Mouse (Mus musculus): ENCODE results near the gene Pgd. TPM values are rescaled to one million over a fixed set of nuclear protein-coding genes. Genes with fewer than 3 reads are reported as not detected.
"Not testable (repeated sequence)": the region's sequence is repeated elsewhere in the genome, so short reads cannot be mapped to it uniquely, and the experiment has no call there.

Pgd gene
- polyA plus RNA-seq, 1 experiment from 2014 or later: 91.1 TPM

DNA sequence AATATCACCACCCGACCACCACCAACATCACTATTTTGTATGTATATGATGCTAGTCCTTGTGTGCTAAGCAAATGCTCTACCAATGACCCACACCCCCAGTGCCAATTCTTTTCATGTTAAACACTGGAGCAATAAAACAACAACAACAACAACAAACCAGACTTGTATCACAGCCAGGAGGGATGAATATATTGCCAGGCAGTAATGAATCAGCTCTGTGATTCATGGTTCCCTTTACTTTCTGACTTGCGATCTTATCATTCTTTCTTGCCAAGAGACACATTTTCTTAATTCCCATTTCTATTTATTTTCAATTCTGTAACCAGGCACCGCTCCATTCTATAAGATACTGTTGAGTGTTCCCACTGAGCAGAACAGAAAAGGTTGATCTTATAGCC, 65.1 kb downstream of the Pgd start:
- H3K9me3 ChIP-seq (replicated peaks): no peaks in the 10 kb centered on the region
- no peaks in the 10 kb centered on the region for H3K27me3 ChIP-seq (replicated peaks)
- H3K36me3 ChIP-seq: peaks cover 6% of the 10 kb centered on the region
- peaks cover 27% of the 10 kb centered on the region for H3K4me1 ChIP-seq (replicated peaks)
- no peak overlapping the region for H3K27ac ChIP-seq (ENCODE audit: poor library complexity, severe bottlenecking)
- no peak overlapping the region for H3K4me3 ChIP-seq
- WGBS: 87% methylated on average over 3 of the region's 3 CpGs
- H3K9ac ChIP-seq: no peak overlapping the region
- ATAC-seq (ENCODE audit: insufficient number of reproducible peaks, low FRiP score): no peak
- no peak overlapping the region for H3K4me2 ChIP-seq

DNA sequence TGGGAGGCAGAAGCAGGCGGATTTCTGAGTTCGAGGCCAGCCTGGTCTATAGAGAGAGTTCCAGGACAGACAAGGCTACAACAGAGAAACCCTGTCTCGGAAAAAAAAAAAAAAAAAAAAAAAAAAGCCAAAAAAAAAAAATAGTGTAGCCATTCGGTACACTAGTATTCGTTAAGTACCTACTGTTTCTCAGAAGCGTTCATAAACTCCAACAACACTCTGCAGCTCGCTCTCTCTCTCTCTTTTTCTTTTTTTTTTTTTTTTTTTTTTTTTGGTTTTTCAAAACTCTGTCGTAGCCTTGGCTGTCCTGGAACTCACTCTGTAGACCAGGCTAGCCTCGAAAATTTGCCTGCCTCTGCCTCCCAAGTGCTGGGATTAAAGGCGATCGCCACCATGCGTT, 66.1 kb downstream of the Pgd start:
- peak overlapping the region; percentile 88; the same call in 1 of the 2 replicates for H3K4me2 ChIP-seq
- not testable (repeated sequence) for H3K9me3 ChIP-seq (replicated peaks); H3K27ac ChIP-seq (ENCODE audit: poor library complexity, severe bottlenecking); H3K9ac ChIP-seq; H3K4me3 ChIP-seq; H3K36me3 ChIP-seq; H3K27me3 ChIP-seq (replicated peaks); ATAC-seq (ENCODE audit: insufficient number of reproducible peaks, low FRiP score)
- 85% methylated on average over 12 of the region's 12 CpGs for WGBS
- H3K4me1 ChIP-seq (replicated peaks): peaks cover 27% of the 10 kb centered on the region

Other genes starting within 250 kb of the Pgd start
- gene Pex14, start 66.9 kb downstream of the Pgd start, polyA plus RNA-seq (2016; fragmentation: Nextera tagmentation; extraction: Ambion mirVana): 44.1 and 44.3 TPM in 2 replicates
- gene Dffa, start 62.6 kb downstream of the Pgd start, polyA plus RNA-seq (2016; fragmentation: Nextera tagmentation; extraction: Ambion mirVana): 37.8 and 39.9 TPM in 2 replicates
- not detected in 2 replicates for gene Cort, start 40.0 kb downstream of the Pgd start, polyA plus RNA-seq (2016; fragmentation: Nextera tagmentation; extraction: Ambion mirVana)
- 26.9 and 27.9 TPM in 2 replicates for gene Cenps, start 29.1 kb downstream of the Pgd start, polyA plus RNA-seq (2016; fragmentation: Nextera tagmentation; extraction: Ambion mirVana)
- 60.1 and 62.9 TPM in 2 replicates for gene Kif1b, start 140.9 kb upstream of the Pgd start, polyA plus RNA-seq (2016; fragmentation: Nextera tagmentation; extraction: Ambion mirVana)